Mouse (Mus musculus) hindbrain, embryonic 15.5 days (tissue): Measurements from ENCODE around the gene Htt. TPM values are rescaled to one million over a fixed set of nuclear protein-coding genes. Genes with fewer than 3 reads are reported as not detected.
A peak's percentile ranks its signal among the peaks of the same experiment; 100 is the strongest.

Experiments used
- ATAC-seq: fragments of 200-750 bp; cut with Nextera tagmentation; 2 replicates; pipeline ENCODE4 v1.8.0; 2017; ENCODE audit warnings: low read depth, moderate number of reproducible peaks, moderate TSS enrichment; ENCODE audit not compliant: low FRiP score
- H3K27ac ChIP-seq: fragments of 300-500 bp; sonication (generic); replicated peaks from 2 replicates; pipeline ENCODE4 v1.5.1; 2015; ENCODE audit warnings: mild to moderate bottlenecking, inconsistent platforms
- H3K27me3 ChIP-seq: fragments of 300-500 bp; sonication (generic); 2 replicates; pipeline ENCODE4 v1.6.1; 2015; ENCODE audit warnings: control low read depth, inconsistent platforms
- H3K36me3 ChIP-seq: fragments of 300-500 bp; sonication (generic); 2 replicates; pipeline ENCODE4 v1.6.1; 2015; ENCODE audit warnings: control low read depth, inconsistent platforms
- H3K4me1 ChIP-seq: fragments of 300-500 bp; sonication (generic); replicated peaks from 2 replicates; pipeline ENCODE4 v1.6.1; 2015; ENCODE audit warnings: control low read depth, inconsistent platforms
- H3K4me2 ChIP-seq: fragments of 300-500 bp; sonication (generic); 2 replicates; pipeline ENCODE4 v1.6.1; 2015; ENCODE audit warnings: moderate library complexity, mild to moderate bottlenecking, inconsistent platforms
- H3K4me3 ChIP-seq: fragments of 300-500 bp; sonication (generic); 2 replicates; pipeline ENCODE4 v1.5.1; 2015; ENCODE audit warnings: mild to moderate bottlenecking, inconsistent platforms
- H3K9ac ChIP-seq: fragments of 300-500 bp; sonication (generic); 2 replicates; pipeline ENCODE4 v1.6.1; 2015; ENCODE audit warnings: inconsistent platforms
- H3K9me3 ChIP-seq: fragments of 300-500 bp; sonication (generic); 2 replicates; pipeline ENCODE4 v1.6.1; 2016; ENCODE audit warnings: control low read depth, inconsistent platforms
- whole genome bisulfite sequencing: fragments of 180-500 bp; shearing (Covaris S2); methylation state at CpG from one replicate; pipeline ENCODE4 v1.1.7; 2015; 5-methylcytosine and 5-hydroxymethylcytosine counted together
- polyA plus RNA-seq: library from polyadenylated mRNA; unstranded; fragments of >200 nt; fragmentation: Nextera tagmentation; extraction: Ambion mirVana; gene quantifications from 2 replicates; pipeline ENCODE4 v1.2.1, GENCODE M21; 2015

Gene Htt
- polyA plus RNA-seq, 1 experiment from 2014 or later: 13.8 TPM

- Histone ChIP-seq H3K4me3 (no peak overlapping the region), H3K9me3 (no peaks in the 10 kb centered on the region), H3K9ac (no peak overlapping the region), H3K36me3 (no peaks in the 10 kb centered on the region), H3K4me2 (no peak overlapping the region), H3K27ac (no peak overlapping the region), H3K4me1 (peaks cover 7% of the 10 kb centered on the region; the same call in 1 of the 2 replicates), H3K27me3 (no peaks in the 10 kb centered on the region)
- 11% methylated on average over 10 of the region's 10 CpGs for WGBS
- peak; percentile 38 for ATAC-seq
Measured at GRCm38 (mm10) chr5:34941710-34942470, 180.3 kb downstream of the Htt start.

- no peak for ATAC-seq
- H3K27ac ChIP-seq: no peak overlapping the region
- 84% methylated on average over 3 of the region's 3 CpGs for WGBS
- no peak overlapping the region for H3K9ac ChIP-seq
- H3K4me1 ChIP-seq: peaks cover 7% of the 10 kb centered on the region; the same call in 1 of the 2 replicates
- H3K4me3 ChIP-seq: no peak overlapping the region
- H3K9me3 ChIP-seq: no peaks in the 10 kb centered on the region
- H3K4me2 ChIP-seq: no peak overlapping the region
- H3K27me3 ChIP-seq: no peaks in the 10 kb centered on the region
- no peaks in the 10 kb centered on the region for H3K36me3 ChIP-seq
Measured at GRCm38 (mm10) chr5:34943428-34943827, 181.9 kb downstream of the Htt start.

GRCm38 (mm10) chr5:34948861-34949760, 187.6 kb downstream of the Htt start, which contains the start of gene Rgs12:
TSS of gene Rgs12 (plus strand) at chr5:34949445.
- no peaks in the 10 kb centered on the region for H3K9me3 ChIP-seq
- ATAC-seq: peak; percentile 88
- peak within 1 kb of the TSS; percentile 89 for H3K27ac ChIP-seq
- H3K27me3 ChIP-seq: no peaks in the 10 kb centered on the region
- peak within 1 kb of the TSS; percentile 76 for H3K4me2 ChIP-seq
- H3K4me1 ChIP-seq: peaks cover 35% of the 10 kb centered on the region
- H3K4me3 ChIP-seq: peak within 1 kb of the TSS; percentile 70
- peaks cover 3% of the 10 kb centered on the region; the same call in 1 of the 2 replicates for H3K36me3 ChIP-seq
- WGBS: under 1% methylated on average over 65 of the region's 84 CpGs
- peak within 1 kb of the TSS; percentile 86 for H3K9ac ChIP-seq

- peak; percentile 57 for ATAC-seq
- Histone ChIP-seq H3K4me3 (peak overlapping the region; percentile 70), H3K27ac (peak overlapping the region; percentile 89), H3K36me3 (peaks cover 3% of the 10 kb centered on the region; the same call in 1 of the 2 replicates), H3K9me3 (no peaks in the 10 kb centered on the region), H3K4me1 (peaks cover 41% of the 10 kb centered on the region), H3K27me3 (no peaks in the 10 kb centered on the region), H3K4me2 (peak overlapping the region; percentile 76), H3K9ac (peak overlapping the region; percentile 86)
- WGBS: under 1% methylated on average over 12 of the region's 12 CpGs
Measured at GRCm38 (mm10) chr5:34949769-34950211, 188.2 kb downstream of the Htt start.

- ATAC-seq: no peak
- H3K4me1 ChIP-seq: peaks cover 42% of the 10 kb centered on the region
- no peaks in the 10 kb centered on the region for H3K9me3 ChIP-seq
- peak overlapping the region; percentile 76 for H3K4me2 ChIP-seq
- H3K27ac ChIP-seq: peak overlapping the region; percentile 89
- 52% methylated on average over 6 of the region's 6 CpGs for WGBS
- peak overlapping the region; percentile 70 for H3K4me3 ChIP-seq
- H3K27me3 ChIP-seq: no peaks in the 10 kb centered on the region
- peaks cover 3% of the 10 kb centered on the region; the same call in 1 of the 2 replicates for H3K36me3 ChIP-seq
- peak overlapping the region; percentile 86; the same call in 1 of the 2 replicates for H3K9ac ChIP-seq
Measured at GRCm38 (mm10) chr5:34950486-34951160, 189.1 kb downstream of the Htt start.

GRCm38 (mm10) chr5:34951161-34951834, 189.8 kb downstream of the Htt start:
- ATAC-seq: no peak
- Histone ChIP-seq H3K27ac (peak overlapping the region; percentile 89), H3K27me3 (no peaks in the 10 kb centered on the region), H3K4me3 (peak overlapping the region; percentile 70; the same call in 1 of the 2 replicates), H3K4me2 (peak overlapping the region; percentile 76), H3K4me1 (peaks cover 49% of the 10 kb centered on the region), H3K36me3 (peaks cover 3% of the 10 kb centered on the region; the same call in 1 of the 2 replicates), H3K9ac (peak overlapping the region; percentile 86; the same call in 1 of the 2 replicates), H3K9me3 (no peaks in the 10 kb centered on the region)
- WGBS: 85% methylated on average over 8 of the region's 8 CpGs

GRCm38 (mm10) chr5:34954508-34954907, 193.0 kb downstream of the Htt start:
- Histone ChIP-seq H3K27me3 (no peaks in the 10 kb centered on the region), H3K27ac (no peak overlapping the region; the same call in 1 of the 2 replicates), H3K9ac (no peak overlapping the region), H3K9me3 (no peaks in the 10 kb centered on the region), H3K4me1 (peaks cover 66% of the 10 kb centered on the region), H3K4me2 (no peak overlapping the region), H3K36me3 (peaks cover 3% of the 10 kb centered on the region; the same call in 1 of the 2 replicates), H3K4me3 (no peak overlapping the region)
- ATAC-seq: no peak
- WGBS: 55% methylated on average over 6 of the region's 6 CpGs

GRCm38 (mm10) chr5:34955630-34956029, 194.1 kb downstream of the Htt start:
- no peak overlapping the region for H3K4me2 ChIP-seq
- no peak for ATAC-seq
- no peaks in the 10 kb centered on the region for H3K9me3 ChIP-seq
- H3K36me3 ChIP-seq: peaks cover 3% of the 10 kb centered on the region; the same call in 1 of the 2 replicates
- 29% methylated on average over 5 of the region's 5 CpGs for WGBS
- H3K9ac ChIP-seq: no peak overlapping the region
- no peaks in the 10 kb centered on the region for H3K27me3 ChIP-seq
- H3K4me3 ChIP-seq: no peak overlapping the region
- H3K4me1 ChIP-seq: peaks cover 60% of the 10 kb centered on the region
- H3K27ac ChIP-seq: no peak overlapping the region

- Histone ChIP-seq H3K4me3 (no peak overlapping the region), H3K36me3 (peaks cover 3% of the 10 kb centered on the region; the same call in 1 of the 2 replicates), H3K9ac (no peak overlapping the region), H3K27ac (no peak overlapping the region), H3K4me1 (peaks cover 55% of the 10 kb centered on the region), H3K4me2 (no peak overlapping the region), H3K27me3 (no peaks in the 10 kb centered on the region), H3K9me3 (no peaks in the 10 kb centered on the region)
- ATAC-seq: no peak
- WGBS: 80% methylated on average over 7 of the region's 7 CpGs
Measured at GRCm38 (mm10) chr5:34956151-34956550, 194.6 kb downstream of the Htt start.

- H3K4me1 ChIP-seq: peaks cover 55% of the 10 kb centered on the region
- H3K4me2 ChIP-seq: peak overlapping the region; percentile 4; the same call in 1 of the 2 replicates
- ATAC-seq: peak; percentile 75
Measured at GRCm38 (mm10) chr5:34957015-34957414, 195.5 kb downstream of the Htt start.

GRCm38 (mm10) chr5:34960021-34960420, 198.5 kb downstream of the Htt start:
- H3K9ac ChIP-seq: no peak overlapping the region
- 97% methylated on average over 1 of the region's 1 CpGs for WGBS

More at GRCm38 (mm10) chr5:34957015-34957414, 195.5 kb downstream of the Htt start:
- no peaks in the 10 kb centered on the region for H3K27me3 ChIP-seq
- H3K9me3 ChIP-seq: no peaks in the 10 kb centered on the region
- H3K9ac ChIP-seq: no peak overlapping the region
- H3K4me3 ChIP-seq: no peak overlapping the region
- H3K27ac ChIP-seq: peak overlapping the region; percentile 58
- H3K36me3 ChIP-seq: peaks cover 3% of the 10 kb centered on the region; the same call in 1 of the 2 replicates
- WGBS: 44% methylated on average over 2 of the region's 2 CpGs

More at GRCm38 (mm10) chr5:34960021-34960420, 198.5 kb downstream of the Htt start:
- Histone ChIP-seq H3K9me3 (no peaks in the 10 kb centered on the region), H3K27ac (no peak overlapping the region), H3K4me3 (no peak overlapping the region), H3K4me1 (peaks cover 45% of the 10 kb centered on the region), H3K27me3 (no peaks in the 10 kb centered on the region), H3K4me2 (no peak overlapping the region), H3K36me3 (no peaks in the 10 kb centered on the region)
- no peak for ATAC-seq
